Mouse (Mus musculus) lung, embryonic 15.5 days (tissue): ENCODE results near the gene Phactr2. TPM values are rescaled to one million over a fixed set of nuclear protein-coding genes. Genes with fewer than 3 reads are reported as not detected.

Experiments
- ATAC-seq: fragments of 200-750 bp; cut with Nextera tagmentation; 2 replicates; pipeline ENCODE4 v1.8.0; 2017; ENCODE audit warnings: moderate number of reproducible peaks, borderline replicate concordance; ENCODE audit not compliant: low FRiP score, low TSS enrichment; ENCODE audit errors: extremely low read depth
- H3K27ac ChIP-seq: fragments of 300-500 bp; sonication (generic); 2 replicates; pipeline ENCODE4 v1.5.1; 2015; ENCODE audit warnings: moderate library complexity, mild to moderate bottlenecking, inconsistent platforms
- H3K27me3 ChIP-seq: fragments of 300-500 bp; sonication (generic); 2 replicates; pipeline ENCODE4 v1.6.1; 2015; ENCODE audit warnings: inconsistent platforms
- H3K36me3 ChIP-seq: fragments of 300-500 bp; sonication (generic); 2 replicates; pipeline ENCODE4 v1.6.1; 2015; ENCODE audit warnings: inconsistent platforms
- H3K4me1 ChIP-seq: fragments of 300-500 bp; sonication (generic); 2 replicates; pipeline ENCODE4 v1.6.1; 2015; ENCODE audit warnings: inconsistent platforms
- H3K4me2 ChIP-seq: fragments of 300-500 bp; sonication (generic); 2 replicates; pipeline ENCODE4 v1.6.1; 2015; ENCODE audit warnings: inconsistent platforms, mild to moderate bottlenecking, moderate library complexity
- H3K4me3 ChIP-seq: fragments of 300-500 bp; sonication (generic); 2 replicates; pipeline ENCODE4 v1.5.1; 2015; ENCODE audit warnings: mild to moderate bottlenecking, inconsistent platforms
- H3K9ac ChIP-seq: fragments of 300-500 bp; sonication (generic); 2 replicates; pipeline ENCODE4 v1.6.1; 2015; ENCODE audit warnings: inconsistent platforms
- H3K9me3 ChIP-seq: fragments of 300-500 bp; sonication (generic); 2 replicates; pipeline ENCODE4 v1.6.1; 2016; ENCODE audit warnings: inconsistent platforms
- WGBS: fragments of 180-500 bp; shearing (Covaris S2); methylation state at CpG from one replicate; pipeline ENCODE4 v1.1.7; 2015; 5-methylcytosine and 5-hydroxymethylcytosine counted together
- polyA plus RNA-seq: library from polyadenylated mRNA; unstranded; fragments of >200 nt; fragmentation: Nextera tagmentation; extraction: Ambion mirVana; gene quantifications from 2 replicates; pipeline ENCODE4 v1.2.1, GENCODE M21; 2015

Gene Phactr2
- polyA plus RNA-seq, 1 experiment from 2014 or later, result 33.7 TPM

DNA sequence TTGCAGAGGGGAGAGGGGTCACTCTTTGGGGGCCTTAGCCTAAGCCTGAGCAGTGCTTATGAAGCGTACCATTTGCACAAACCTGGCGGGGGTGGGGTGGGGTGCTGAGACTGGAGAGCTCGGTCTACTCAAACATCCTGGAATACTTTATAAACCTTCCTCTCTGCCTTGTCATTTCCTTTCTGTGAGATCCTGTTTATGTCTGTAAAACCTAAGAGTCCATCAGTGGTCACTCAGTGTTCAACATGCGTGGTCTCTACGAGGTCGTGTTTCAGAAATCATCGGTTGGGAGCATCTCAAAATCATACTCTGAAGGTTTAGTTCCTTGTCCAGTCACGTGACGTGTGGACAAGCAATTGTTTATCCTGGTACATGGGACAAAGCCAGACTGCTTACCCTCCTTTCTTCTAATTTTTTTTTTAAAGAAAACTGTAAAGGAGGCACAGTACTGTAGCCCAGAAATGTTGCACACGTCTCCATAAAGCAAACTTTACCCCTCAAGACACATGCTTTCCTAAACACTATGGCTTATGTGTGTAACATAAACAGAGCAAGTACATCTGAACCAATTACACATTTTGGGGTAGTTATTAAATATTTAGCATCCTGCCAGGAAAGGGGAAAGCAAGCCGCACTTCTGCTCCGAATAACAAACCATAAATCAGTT, 150.9 kb downstream of the Phactr2 start:
- Histone ChIP-seq H3K27me3 (no peaks in the 10 kb centered on the region), H3K4me3 (peak overlapping the region; percentile 70), H3K4me1 (peaks cover 53% of the 10 kb centered on the region), H3K9me3 (no peaks in the 10 kb centered on the region), H3K4me2 (peak overlapping the region; percentile 80), H3K27ac (peak overlapping the region; percentile 99), H3K9ac (peak overlapping the region; percentile 84), H3K36me3 (no peaks in the 10 kb centered on the region)
- ATAC-seq, result peak; percentile 81
- 6% methylated on average over 12 of the region's 12 CpGs for WGBS

DNA sequence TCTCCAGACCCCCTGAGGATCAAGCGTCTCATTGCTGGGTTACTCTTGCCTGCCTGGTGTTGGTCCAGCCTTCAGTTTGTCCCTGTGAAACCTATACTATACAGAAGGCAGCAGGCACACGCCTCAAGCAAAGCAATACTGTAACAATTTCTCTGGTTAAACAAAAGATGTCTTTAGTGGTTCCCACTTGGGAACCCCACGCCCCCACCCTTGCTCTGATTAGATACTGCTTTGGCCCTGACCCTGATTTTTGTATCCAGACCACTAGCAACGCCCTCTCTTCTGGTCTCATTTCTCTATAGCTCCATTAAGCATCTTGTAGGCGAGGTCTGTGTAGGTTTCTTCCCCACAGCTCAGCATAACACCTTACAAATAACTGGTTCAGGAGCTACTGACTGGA, 159.2 kb downstream of the Phactr2 start:
- no peak for ATAC-seq
- WGBS, result 74% methylated on average over 5 of the region's 5 CpGs
- Histone ChIP-seq H3K4me3 (no peak overlapping the region), H3K36me3 (no peaks in the 10 kb centered on the region), H3K27ac (no peak overlapping the region), H3K4me2 (no peak overlapping the region), H3K4me1 (peaks cover 21% of the 10 kb centered on the region), H3K9ac (no peak overlapping the region), H3K9me3 (no peaks in the 10 kb centered on the region), H3K27me3 (no peaks in the 10 kb centered on the region)

DNA sequence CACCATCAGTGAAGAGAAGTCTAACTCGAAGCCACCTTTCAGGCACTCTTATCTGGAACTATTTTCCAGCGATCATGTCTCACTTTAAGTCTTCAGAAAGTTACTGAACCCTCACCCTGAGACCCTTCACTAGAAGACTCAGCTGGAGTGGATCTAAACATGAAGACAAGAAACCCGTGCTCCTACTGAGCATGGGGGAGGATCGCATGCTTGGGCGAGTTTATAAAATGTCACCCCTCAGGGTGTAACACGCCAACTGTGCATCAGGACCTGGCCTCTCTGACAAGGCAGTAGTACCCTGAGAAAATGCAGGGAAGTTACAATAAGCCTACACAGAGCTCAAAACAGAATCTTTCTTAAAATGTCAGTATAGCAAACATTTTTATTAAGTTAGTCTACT, 161.6 kb downstream of the Phactr2 start:
- Histone ChIP-seq H3K9me3 (no peaks in the 10 kb centered on the region), H3K36me3 (no peaks in the 10 kb centered on the region), H3K4me3 (no peak overlapping the region), H3K4me2 (no peak overlapping the region), H3K27ac (no peak overlapping the region), H3K4me1 (peaks cover 18% of the 10 kb centered on the region), H3K27me3 (no peaks in the 10 kb centered on the region), H3K9ac (no peak overlapping the region)
- ATAC-seq, result no peak
- WGBS, result 62% methylated on average over 6 of the region's 6 CpGs

DNA sequence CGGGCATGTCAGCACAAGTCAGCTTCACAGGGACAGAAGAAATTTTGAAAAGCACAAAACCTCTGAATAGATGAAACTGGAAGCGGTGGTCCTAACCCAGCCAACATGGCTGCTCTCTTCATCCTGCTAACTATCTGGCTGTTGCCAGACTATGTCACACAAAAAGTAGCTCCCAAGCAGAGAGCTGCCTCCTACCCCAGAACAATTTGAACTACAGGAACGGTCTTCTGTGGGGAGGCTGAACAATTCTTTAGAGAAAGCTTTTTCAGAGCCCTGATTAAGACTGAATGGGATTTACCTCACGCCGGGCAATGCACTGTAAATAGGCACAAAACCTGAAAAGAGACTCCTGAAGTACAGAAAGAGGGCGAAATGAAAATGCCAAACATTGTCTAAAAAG, 162.6 kb downstream of the Phactr2 start:
- Histone ChIP-seq H3K4me1 (peaks cover 18% of the 10 kb centered on the region), H3K9ac (no peak overlapping the region), H3K4me2 (no peak overlapping the region), H3K4me3 (no peak overlapping the region), H3K27ac (peak overlapping the region; percentile 63), H3K27me3 (no peaks in the 10 kb centered on the region), H3K36me3 (no peaks in the 10 kb centered on the region), H3K9me3 (no peaks in the 10 kb centered on the region)
- 60% methylated on average over 6 of the region's 6 CpGs for WGBS
- no peak for ATAC-seq

- Histone ChIP-seq H3K4me3 (no peak overlapping the region), H3K36me3 (no peaks in the 10 kb centered on the region), H3K27me3 (no peaks in the 10 kb centered on the region), H3K27ac (no peak overlapping the region), H3K9me3 (no peaks in the 10 kb centered on the region), H3K9ac (no peak overlapping the region), H3K4me2 (no peak overlapping the region), H3K4me1 (peaks cover 19% of the 10 kb centered on the region)
- 54% methylated on average over 3 of the region's 3 CpGs for WGBS
- no peak for ATAC-seq
These were observed 164.1 kb downstream of the Phactr2 start for GRCm38 (mm10) chr10:13310075-13310474.

- Histone ChIP-seq H3K27me3 (no peaks in the 10 kb centered on the region), H3K9ac (no peak overlapping the region), H3K36me3 (no peaks in the 10 kb centered on the region), H3K9me3 (no peaks in the 10 kb centered on the region), H3K4me1 (peaks cover 18% of the 10 kb centered on the region; the same call in 1 of the 2 replicates), H3K4me2 (no peak overlapping the region), H3K4me3 (no peak overlapping the region), H3K27ac (no peak overlapping the region)
- ATAC-seq, result no peak
- whole genome bisulfite sequencing, result 75% methylated on average over 10 of the region's 10 CpGs
These were observed 169.5 kb downstream of the Phactr2 start for GRCm38 (mm10) chr10:13304641-13305241.

DNA sequence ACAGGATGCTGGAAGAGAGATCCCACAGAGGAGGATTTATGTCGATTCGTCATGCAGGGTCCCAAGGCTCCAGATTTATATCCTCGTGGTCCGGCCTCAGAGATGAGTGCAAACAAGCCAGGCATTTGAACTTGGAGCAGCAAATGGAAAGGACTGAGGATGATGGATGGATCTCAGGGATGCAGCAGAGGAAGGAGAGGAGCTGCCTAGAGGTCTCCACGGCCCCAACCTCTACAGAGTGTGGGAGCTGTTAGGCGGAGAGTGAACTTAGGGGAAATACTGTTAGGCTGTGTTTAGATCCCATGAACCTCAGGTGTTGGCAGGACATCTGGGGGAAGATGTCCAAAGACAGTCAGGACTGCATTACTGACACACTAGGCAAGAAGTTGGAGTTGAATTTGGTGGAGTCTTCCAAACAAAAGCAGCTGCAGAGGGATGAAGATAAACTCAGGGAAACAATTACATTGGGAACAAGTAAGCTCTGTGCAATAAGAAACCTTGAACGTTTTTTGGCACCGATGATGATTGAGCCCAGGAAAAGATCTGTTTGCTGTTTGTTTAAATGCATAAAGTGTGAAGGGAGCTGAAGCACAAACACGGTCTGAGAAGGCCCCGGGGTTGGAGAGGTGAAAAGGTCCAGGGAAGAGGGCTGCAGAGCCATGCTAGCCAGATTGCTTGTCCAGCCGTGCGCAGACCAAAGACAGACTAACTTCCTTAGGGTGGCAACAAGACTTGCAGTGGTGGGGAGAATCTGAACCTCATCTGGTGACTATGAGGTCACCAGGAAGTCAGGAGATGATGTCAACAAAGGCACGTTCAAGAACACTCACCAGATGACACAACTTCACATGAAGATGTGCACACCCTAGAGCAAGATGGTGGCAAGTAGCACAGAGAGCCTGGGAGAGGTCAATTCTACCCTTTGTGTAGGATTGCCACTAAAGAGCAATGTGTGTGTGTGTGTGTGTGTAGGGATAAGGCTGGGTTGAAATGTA, 170.6 kb downstream of the Phactr2 start:
- H3K9me3 ChIP-seq, result no peaks in the 10 kb centered on the region
- H3K4me1 ChIP-seq, result peaks cover 18% of the 10 kb centered on the region; the same call in 1 of the 2 replicates
- H3K27ac ChIP-seq, result peak overlapping the region; percentile 27; the same call in 1 of the 2 replicates
- ATAC-seq, result peak; percentile 55; the same call in 1 of the 2 replicates
- no peaks in the 10 kb centered on the region for H3K27me3 ChIP-seq
- H3K36me3 ChIP-seq, result no peaks in the 10 kb centered on the region
- no peak overlapping the region for H3K4me3 ChIP-seq
- H3K4me2 ChIP-seq, result no peak overlapping the region
- WGBS, result 50% methylated on average over 13 of the region's 13 CpGs
- H3K9ac ChIP-seq, result no peak overlapping the region

DNA sequence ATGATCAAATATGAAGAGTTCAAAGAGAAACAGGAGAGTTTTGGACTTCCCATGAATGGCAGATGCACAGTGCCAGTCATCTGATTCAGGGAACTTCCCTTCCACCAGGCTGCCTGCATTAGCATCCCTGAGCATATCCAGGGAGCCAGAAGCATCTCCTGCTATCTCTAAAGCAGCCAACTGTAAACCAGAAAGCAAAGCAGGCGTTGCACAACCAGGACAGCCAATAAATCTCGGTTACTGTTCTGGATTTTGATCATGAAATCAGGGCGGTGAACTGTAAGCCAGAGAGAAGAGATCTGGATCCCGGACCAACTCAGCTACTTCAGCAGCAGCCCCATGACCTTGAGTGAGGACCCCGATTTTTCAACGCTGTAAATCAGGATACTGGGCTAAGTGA, 173.6 kb downstream of the Phactr2 start:
- ATAC-seq, result no peak
- Histone ChIP-seq H3K4me2 (no peak overlapping the region), H3K4me1 (peaks cover 18% of the 10 kb centered on the region; the same call in 1 of the 2 replicates), H3K9me3 (no peaks in the 10 kb centered on the region), H3K27me3 (no peaks in the 10 kb centered on the region), H3K36me3 (no peaks in the 10 kb centered on the region), H3K4me3 (no peak overlapping the region), H3K27ac (no peak overlapping the region), H3K9ac (no peak overlapping the region)
- WGBS, result 75% methylated on average over 6 of the region's 6 CpGs

DNA sequence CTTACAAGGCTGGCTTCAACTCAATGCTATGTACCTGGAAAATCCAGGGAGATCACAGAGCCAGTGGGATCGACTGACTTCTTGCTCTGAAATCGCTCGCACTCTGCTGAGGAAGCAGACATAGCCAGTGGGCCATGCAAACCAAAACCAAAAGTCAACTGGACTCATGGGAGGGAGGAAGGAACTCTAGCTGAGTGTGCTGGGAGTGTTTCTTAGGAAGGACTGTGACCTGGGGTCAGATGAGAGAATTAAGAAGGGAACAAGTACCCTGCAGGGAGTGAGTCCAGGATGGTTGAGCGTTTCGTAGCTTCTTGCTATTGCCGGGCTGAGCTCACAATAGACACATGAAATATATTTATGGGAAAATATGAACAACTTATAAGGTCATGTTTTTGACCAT, 174.0 kb downstream of the Phactr2 start:
- ATAC-seq, result no peak

DNA sequence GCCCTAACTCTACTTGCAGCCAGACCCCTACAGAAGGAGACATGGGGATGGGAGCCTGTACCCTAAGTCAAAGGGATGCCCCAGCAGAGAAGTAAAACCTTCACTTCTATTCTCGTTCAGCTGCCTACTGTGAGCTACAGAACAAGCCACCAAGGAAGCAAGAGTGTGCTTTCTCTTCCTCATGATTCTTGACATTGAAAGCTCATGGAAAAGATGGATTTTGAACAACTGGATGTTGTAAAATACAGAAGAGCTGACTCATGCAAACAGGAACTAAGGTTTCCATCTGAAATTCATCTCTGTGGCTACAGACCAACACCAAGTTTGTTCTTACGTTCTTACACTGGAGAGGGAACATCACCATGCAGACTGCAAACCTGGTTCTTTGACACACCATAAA, 179.3 kb downstream of the Phactr2 start:
- H3K9me3 ChIP-seq, result no peaks in the 10 kb centered on the region

More for the DNA sequence above, 174.0 kb downstream of the Phactr2 start:
- H3K4me2 ChIP-seq, result no peak overlapping the region
- WGBS, result 84% methylated on average over 6 of the region's 6 CpGs
- H3K4me3 ChIP-seq, result no peak overlapping the region
- H3K9me3 ChIP-seq, result no peaks in the 10 kb centered on the region
- H3K36me3 ChIP-seq, result no peaks in the 10 kb centered on the region
- H3K27me3 ChIP-seq, result no peaks in the 10 kb centered on the region
- peaks cover 18% of the 10 kb centered on the region; the same call in 1 of the 2 replicates for H3K4me1 ChIP-seq
- no peak overlapping the region for H3K9ac ChIP-seq
- no peak overlapping the region for H3K27ac ChIP-seq

GRCm38 (mm10) chr10:13292026-13292425, 182.2 kb downstream of the Phactr2 start:
- Histone ChIP-seq H3K4me1 (0 out of 2 replicates have a peak, but pooled peaks cover 2% of the 10 kb centered on the region), H3K9ac (no peak overlapping the region), H3K27me3 (no peaks in the 10 kb centered on the region), H3K27ac (no peak overlapping the region), H3K9me3 (no peaks in the 10 kb centered on the region), H3K4me3 (no peak overlapping the region), H3K36me3 (peaks cover 9% of the 10 kb centered on the region), H3K4me2 (no peak overlapping the region)
- ATAC-seq, result no peak
- WGBS, result 80% methylated on average over 2 of the region's 2 CpGs

More for the DNA sequence above, 179.3 kb downstream of the Phactr2 start:
- Histone ChIP-seq H3K36me3 (peaks cover 5% of the 10 kb centered on the region), H3K9ac (no peak overlapping the region), H3K27me3 (no peaks in the 10 kb centered on the region), H3K4me3 (no peak overlapping the region), H3K4me1 (0 out of 2 replicates have a peak, but pooled peaks cover 2% of the 10 kb centered on the region), H3K27ac (no peak overlapping the region), H3K4me2 (no peak overlapping the region)
- WGBS, result 84% methylated on average over 2 of the region's 2 CpGs
- ATAC-seq, result no peak
